Mouse (Mus musculus) left cerebral cortex, adult 2 months (tissue): ENCODE data around the gene Vangl1. TPM values are rescaled to one million over a fixed set of nuclear protein-coding genes. Genes with fewer than 3 reads are reported as not detected.

Source experiments
- DNase-seq, 2 experiments: peaks; one replicate each; pipeline ENCODE4 v3.0.0; 2021 to 2022; ENCODE audit warnings: low spot score in 2 of 2, mixed read lengths in 1 of 2; ENCODE audit errors: extremely low spot score in 1 of 2
- H3K27ac ChIP-seq: fragments of 200-600 bp; 2 replicates; pipeline ENCODE4 v1.8.1; 2022
- H3K4me3 ChIP-seq: fragments of 200-600 bp; 2 replicates; pipeline ENCODE4 v1.8.1; 2022
- CTCF ChIP-seq: fragments of 200-600 bp; IDR thresholded peaks from 2 replicates; pipeline ENCODE4 v1.8.1; 2022; ENCODE audit warnings: antibody characterized with exemption, mild to moderate bottlenecking, moderate library complexity
- intact Hi-C: fragments of 180-260 bp; cut with DNase I; formaldehyde crosslinking; loops from one replicate; pipeline ENCODE4 v1.15.1; 2025
- total RNA-seq, 2 experiments: library from RNA; stranded (reverse); gene quantifications; 2 replicates each; pipeline ENCODE4 v1.2.3; 2021

The Vangl1 gene
- total RNA-seq, 2 experiments from 2014 or later: 4.4 to 6.7 TPM

GRCm38 (mm10) chr3:102147189-102147588 lies 57.3 kb downstream of the Vangl1 start:
- intact Hi-C loops: no loop called here
- no peak for TF ChIP-seq CTCF
- Histone ChIP-seq H3K4me3 (no peak overlapping the region), H3K27ac (no peak overlapping the region)
- DNase-seq: no peak

GRCm38 (mm10) chr3:102146428-102146827 lies 58.1 kb downstream of the Vangl1 start:
- Histone ChIP-seq H3K27ac (no peak overlapping the region), H3K4me3 (no peak overlapping the region)
- TF ChIP-seq CTCF: no peak
- no peak for DNase-seq
- intact Hi-C loops: no loop called here

GRCm38 (mm10) chr3:102145645-102146386 lies 58.7 kb downstream of the Vangl1 start:
- intact Hi-C loops: no loop called here
- no peak for DNase-seq
- Histone ChIP-seq H3K27ac (no peak overlapping the region), H3K4me3 (no peak overlapping the region)
- no peak for TF ChIP-seq CTCF

GRCm38 (mm10) chr3:102144401-102144800 lies 60.1 kb downstream of the Vangl1 start:
- Histone ChIP-seq H3K27ac (no peak overlapping the region), H3K4me3 (no peak overlapping the region)
- DNase-seq: no peak
- intact Hi-C loops: no loop called here
- no peak for TF ChIP-seq CTCF

GRCm38 (mm10) chr3:102143536-102143935 lies 61.0 kb downstream of the Vangl1 start:
- H3K4me3 ChIP-seq: no peak overlapping the region
- no peak for TF ChIP-seq CTCF
- no peak for DNase-seq
- no peak overlapping the region for H3K27ac ChIP-seq
- intact Hi-C loops: no loop called here

GRCm38 (mm10) chr3:102142947-102143346 lies 61.5 kb downstream of the Vangl1 start:
- TF ChIP-seq CTCF: no peak
- intact Hi-C loops: no loop called here
- no peak overlapping the region for H3K27ac ChIP-seq
- no peak overlapping the region for H3K4me3 ChIP-seq
- no peak for DNase-seq

GRCm38 (mm10) chr3:102141893-102142292 lies 62.6 kb downstream of the Vangl1 start:
- no peak overlapping the region for H3K27ac ChIP-seq
- H3K4me3 ChIP-seq: no peak overlapping the region
- no peak for DNase-seq
- intact Hi-C loops: no loop called here
- no peak for TF ChIP-seq CTCF

- no peak overlapping the region for H3K4me3 ChIP-seq
- no peak for DNase-seq
- no peak for TF ChIP-seq CTCF
- intact Hi-C loops: no loop called here
- no peak overlapping the region for H3K27ac ChIP-seq
These were observed 63.0 kb downstream of the Vangl1 start for GRCm38 (mm10) chr3:102141451-102141850.

GRCm38 (mm10) chr3:102140606-102141005 lies 63.9 kb downstream of the Vangl1 start:
- DNase-seq: no peak
- no peak overlapping the region for H3K27ac ChIP-seq
- no peak for TF ChIP-seq CTCF
- intact Hi-C loops: no loop called here
- no peak overlapping the region for H3K4me3 ChIP-seq

- no peak for DNase-seq
- intact Hi-C loops: no loop called here
- TF ChIP-seq CTCF: no peak
- Histone ChIP-seq H3K27ac (no peak overlapping the region), H3K4me3 (no peak overlapping the region)
These were observed 65.6 kb downstream of the Vangl1 start for GRCm38 (mm10) chr3:102138899-102139298.

- no peak for DNase-seq
These were observed 67.3 kb downstream of the Vangl1 start for GRCm38 (mm10) chr3:102137158-102137557.

GRCm38 (mm10) chr3:102135389-102136113 lies 68.9 kb downstream of the Vangl1 start:
- TF ChIP-seq CTCF: no peak
- intact Hi-C loops: no loop called here
- DNase-seq: no peak
- H3K27ac ChIP-seq: no peak overlapping the region
- no peak overlapping the region for H3K4me3 ChIP-seq

More at GRCm38 (mm10) chr3:102137158-102137557, 67.3 kb downstream of the Vangl1 start:
- no peak for TF ChIP-seq CTCF
- H3K27ac ChIP-seq: no peak overlapping the region
- H3K4me3 ChIP-seq: no peak overlapping the region
- intact Hi-C loops: no loop called here
